Mouse (Mus musculus): ENCODE data around the gene Lrrc73.

Gene Lrrc73

GRCm38 (mm10) chr17:46283911-46284310, 30.6 kb downstream of the Lrrc73 start:
- no peak for DNase-seq (ENCODE audit: extremely low spot score, low read depth, low spot score)

GRCm38 (mm10) chr17:46284653-46285052, 31.3 kb downstream of the Lrrc73 start:
- DNase-seq (ENCODE audit: extremely low spot score, low read depth, low spot score) = no peak

DNA sequence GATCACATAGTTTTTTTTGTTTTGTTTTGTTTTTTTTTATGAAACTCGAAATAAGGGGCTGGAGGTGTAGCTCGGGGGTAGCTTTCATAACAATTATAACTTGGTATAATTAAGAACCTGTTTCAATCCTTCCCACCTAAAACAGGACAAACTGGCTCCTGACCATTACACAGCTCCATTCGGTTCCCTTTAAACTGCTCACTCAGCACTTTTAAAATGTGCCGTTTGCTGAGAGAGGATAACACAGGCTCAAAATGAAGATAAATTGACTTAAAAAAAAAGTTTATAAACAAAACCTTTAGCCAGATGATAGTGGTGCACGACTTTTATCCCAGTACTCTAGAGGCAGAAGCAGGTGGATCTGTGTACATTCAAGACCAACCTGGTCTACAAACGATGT, 32.1 kb downstream of the Lrrc73 start:
- no peak for DNase-seq (ENCODE audit: extremely low spot score, low read depth, low spot score)

DNA sequence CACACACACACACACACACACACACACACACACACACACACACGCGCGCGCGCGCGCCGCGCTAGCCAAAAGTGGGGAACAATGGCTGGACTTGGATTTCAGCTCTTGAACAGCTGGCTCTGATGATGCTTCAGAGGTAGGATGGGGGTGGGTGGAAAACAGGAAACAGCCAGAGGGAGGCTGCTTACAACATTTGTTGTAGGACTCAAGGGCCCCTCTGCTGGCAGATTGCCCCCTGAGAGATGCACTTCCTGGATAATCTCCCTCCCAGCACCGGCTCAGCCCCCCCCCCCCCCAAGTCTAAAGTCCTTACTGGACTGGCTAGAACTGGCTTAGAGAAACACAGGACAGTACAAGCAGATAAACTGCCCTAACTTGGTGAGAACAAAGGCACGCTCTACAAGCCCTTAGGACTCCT, 34.4 kb downstream of the Lrrc73 start:
- DNase-seq (ENCODE audit: extremely low spot score, low read depth, low spot score) = no peak

- no peak for DNase-seq (ENCODE audit: extremely low spot score, low read depth, low spot score)
Measured at GRCm38 (mm10) chr17:46296601-46297000, 43.3 kb downstream of the Lrrc73 start.

DNA sequence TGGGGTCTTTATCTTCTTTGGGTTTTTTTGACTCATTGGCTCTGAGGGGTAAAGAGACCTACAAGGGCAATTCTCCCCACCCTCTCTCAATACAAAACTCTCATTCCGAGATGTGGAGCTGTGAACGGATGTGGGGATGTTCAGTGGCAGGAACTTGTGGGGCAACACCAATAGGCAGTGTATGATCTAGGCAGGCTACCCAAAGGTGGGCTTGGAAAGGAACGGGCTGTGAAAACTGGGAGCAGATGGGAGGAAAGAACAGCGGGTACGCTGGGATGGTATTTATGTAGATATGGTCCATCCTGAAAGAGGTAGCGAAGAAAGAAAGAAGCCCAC, 43.7 kb downstream of the Lrrc73 start:
- DNase-seq (ENCODE audit: extremely low spot score, low read depth, low spot score) = no peak

DNA sequence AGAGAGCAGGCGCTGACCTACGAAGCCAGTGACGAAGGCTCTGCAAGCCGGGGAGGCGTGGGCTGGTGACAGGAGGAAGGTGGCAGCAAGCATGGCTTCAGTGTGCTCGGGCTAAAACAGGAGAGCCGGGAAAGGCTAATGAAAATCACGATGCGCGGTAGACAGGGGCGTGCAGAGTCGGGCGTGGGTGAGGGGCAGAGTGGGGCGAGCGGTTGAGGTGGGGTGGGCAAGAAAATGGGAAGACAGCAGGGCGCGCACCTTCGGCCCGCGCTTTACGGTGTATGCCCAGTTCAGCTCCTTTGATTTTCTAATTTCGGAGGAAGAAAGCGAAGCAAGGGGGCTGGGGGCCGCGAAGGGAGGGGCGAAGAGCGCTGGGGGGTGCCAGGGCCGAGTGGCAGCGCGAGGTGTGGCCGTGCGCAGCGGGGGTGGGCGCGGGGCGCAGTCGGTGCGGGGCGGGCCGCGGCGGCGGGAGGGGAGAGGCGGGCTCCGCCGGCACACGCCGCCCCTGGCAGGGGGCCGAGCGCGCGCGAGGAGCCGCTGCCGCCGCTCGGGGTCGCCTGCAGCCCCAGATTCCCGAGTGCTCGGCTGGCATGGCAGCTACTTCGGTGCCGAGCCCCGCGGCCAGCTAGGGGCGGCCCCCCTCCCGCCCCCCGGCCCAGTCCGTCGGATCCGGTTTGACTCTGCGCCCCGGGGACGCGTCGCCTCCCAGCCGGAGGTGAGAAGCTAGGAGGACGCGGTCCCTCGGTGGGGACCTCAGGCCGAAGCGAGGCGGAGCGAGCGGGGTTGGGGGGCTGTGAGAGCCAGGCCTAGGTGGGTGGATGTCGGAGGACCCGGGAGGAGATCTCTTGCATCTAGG, 44.3 kb downstream of the Lrrc73 start, which contains the start of gene Dlk2:
TSS of gene Dlk2 (plus strand) at position 58 of the 856 bp plus-strand sequence.
- no peak for DNase-seq (ENCODE audit: extremely low spot score, low read depth, low spot score)

DNA sequence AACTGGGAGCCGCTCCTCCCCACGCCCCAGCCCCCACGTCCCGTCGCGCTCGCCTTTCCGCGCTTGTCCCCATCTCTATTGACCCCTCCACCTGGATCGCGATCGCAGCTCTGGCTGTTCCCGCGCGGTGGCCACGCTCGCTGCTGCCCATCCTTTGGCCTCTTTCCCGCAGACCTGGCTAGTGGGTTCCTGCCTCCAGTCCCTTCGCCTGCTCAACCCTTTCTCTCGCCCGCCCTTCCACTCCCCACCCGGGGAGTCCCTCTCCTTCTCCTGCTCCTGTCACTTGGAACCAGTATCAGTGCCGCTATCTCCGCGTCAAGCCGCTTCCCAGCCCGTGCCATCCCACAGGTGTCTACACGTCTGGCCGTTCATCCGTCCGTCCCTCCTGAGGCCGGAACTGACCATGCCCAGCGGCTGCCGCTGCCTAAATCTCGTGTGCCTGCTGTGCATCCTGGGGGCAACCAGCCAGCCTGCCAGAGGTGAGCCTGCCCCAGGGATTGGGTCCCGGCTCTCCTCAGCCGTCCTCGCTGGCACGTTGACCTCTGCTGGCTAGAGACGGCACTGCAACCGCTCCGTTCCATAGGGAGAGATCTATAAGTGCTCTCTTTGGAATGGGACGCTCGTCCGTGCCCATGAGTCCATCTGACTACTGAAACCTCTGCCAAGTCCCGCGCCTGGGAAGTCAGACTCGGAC, 45.0 kb downstream of the Lrrc73 start:
- DNase-seq (ENCODE audit: extremely low spot score, low read depth, low spot score) = peak; percentile 76

- no peak for DNase-seq (ENCODE audit: extremely low spot score, low read depth, low spot score)
Measured at GRCm38 (mm10) chr17:46301892-46302291, 48.6 kb downstream of the Lrrc73 start.

DNA sequence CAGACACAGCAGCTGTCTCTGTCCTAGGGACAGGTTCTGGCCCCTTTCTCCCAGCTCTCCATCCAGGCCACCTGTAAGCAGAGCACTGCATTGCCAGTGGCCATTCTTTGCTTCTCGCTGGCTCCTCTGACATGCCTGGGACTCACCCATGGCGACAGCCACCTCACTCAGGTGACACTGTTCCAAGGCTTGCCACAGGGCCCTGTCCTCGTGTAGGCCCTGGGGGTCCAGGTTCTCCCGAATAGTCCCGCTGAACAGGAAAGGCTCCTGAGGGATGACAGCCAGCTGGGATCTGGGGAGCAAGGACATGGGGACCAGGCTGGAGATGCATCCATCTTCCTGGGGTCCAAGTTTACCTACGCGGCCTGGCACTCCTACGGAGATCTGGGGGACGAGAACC, 50.9 kb downstream of the Lrrc73 start:
- DNase-seq (ENCODE audit: extremely low spot score, low read depth, low spot score) = no peak

Data from hindlimb bud, embryonic 11.5 days (tissue).